20 mouse cellular contexts compared by ENCODE assay signal in the genomic region with DNA sequence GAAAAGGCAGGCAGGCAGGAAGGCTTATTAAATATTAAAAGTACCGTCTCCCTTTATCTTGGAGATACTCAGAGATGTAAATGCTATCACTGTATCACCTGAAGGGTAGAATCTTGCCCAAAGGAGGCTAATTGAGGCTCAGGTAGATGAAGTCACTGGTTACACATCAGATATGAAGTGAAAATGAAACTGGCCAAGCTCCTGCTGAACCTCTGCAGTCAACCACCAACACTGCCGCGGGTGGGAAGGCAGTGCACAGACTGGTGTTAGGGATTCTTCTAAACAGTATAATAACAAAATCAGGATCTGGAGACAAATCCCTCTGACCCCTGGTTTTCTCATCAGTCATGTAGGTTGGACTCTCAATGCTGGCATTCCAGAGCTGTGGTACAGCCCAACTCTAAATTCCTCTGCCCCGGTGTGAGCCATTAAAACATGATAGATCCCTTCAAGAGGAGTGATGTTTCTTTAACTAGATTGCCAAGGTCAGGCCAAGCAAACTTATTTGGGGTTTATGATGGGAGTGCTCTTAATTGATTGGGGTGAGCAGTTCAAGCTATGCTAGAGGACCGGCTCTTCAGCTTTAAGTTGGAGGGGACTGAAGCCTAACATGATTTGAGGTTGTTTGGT.
DNase-seq lines count a peak whose midpoint lies in the region; ATAC-seq and TF ChIP-seq lines count a peak whose summit lies in the region.
"Had no signal": no experiment of that assay in that cellular context is flagged by ENCODE, and none has a peak within 500 bp of the region (broad histone marks: within the 10 kb centered on the region; RNA-seq: fewer than 3 reads in every experiment).

No protein-coding gene starts in this region.

- WGBS in kidney, adult 2 months = 40% methylated on average over 5 of the region's 5 CpGs
- 43% methylated on average over 5 of the region's 5 CpGs for WGBS in kidney, embryonic 14.5 days
- 17% methylated on average over 5 of the region's 5 CpGs for WGBS in small intestine, adult 2 months

- no peaks in the 10 kb centered on the region for H3K27me3 ChIP-seq in kidney, adult 2 months (replicated peaks; ENCODE audit: control insufficient read depth, insufficient read depth, low read length)
- H3K27me3 ChIP-seq in kidney, embryonic 14.5 days (ENCODE audit: control insufficient read depth, insufficient read depth, low read length) = no peaks in the 10 kb centered on the region
- H3K27me3 ChIP-seq in small intestine, adult 2 months (ENCODE audit: control insufficient read depth, insufficient read depth, low read length) = no peaks in the 10 kb centered on the region
- H3K27me3 ChIP-seq: embryonic facial prominence, embryonic 13.5 days; hindbrain, embryonic 12.5 days had no signal

- peaks cover 27% of the 10 kb centered on the region for H3K4me1 ChIP-seq in kidney, adult 2 months (ENCODE audit: control insufficient read depth, insufficient read depth, low read length)
- no peaks in the 10 kb centered on the region for H3K4me1 ChIP-seq in kidney, embryonic 14.5 days (ENCODE audit: control insufficient read depth, insufficient read depth, low read length)
- peaks cover 28% of the 10 kb centered on the region; the same call in 1 of the 2 replicates for H3K4me1 ChIP-seq in small intestine, adult 2 months (ENCODE audit: control insufficient read depth, insufficient read depth, insufficient read length, low read length)
- H3K4me1 ChIP-seq: embryonic facial prominence, embryonic 13.5 days; hindbrain, embryonic 12.5 days had no signal

- no peaks in the 10 kb centered on the region for H3K9me3 ChIP-seq in kidney, embryonic 14.5 days (ENCODE audit: control insufficient read depth, low read length)
- H3K9me3 ChIP-seq: embryonic facial prominence, embryonic 13.5 days; hindbrain, embryonic 12.5 days had no signal

- no peak overlapping the region for H3K4me2 ChIP-seq in kidney, embryonic 14.5 days (replicated peaks; ENCODE audit: low read depth, low read length)
- H3K4me2 ChIP-seq: embryonic facial prominence, embryonic 13.5 days; heart, embryonic 11.5 days; hindbrain, embryonic 12.5 days had no signal

- TF ChIP-seq POLR2A in kidney, adult 2 months (IDR thresholded peaks at IDR 0.05; ENCODE audit: low read depth, low read length) = no peak
- TF ChIP-seq POLR2A in small intestine, adult 2 months (IDR thresholded peaks at IDR 0.05; ENCODE audit: low read depth, low read length) = no peak

- peak; percentile 26 for DNase-seq in kidney, adult 2 months
- peak; percentile 8 for DNase-seq in CD4-positive, CD25-positive, alpha-beta regulatory T cell, adult 2 months (ENCODE audit: low read depth, low spot score)
- DNase-seq in R1 (ENCODE audit: low read depth, low spot score) = peak; percentile 41
- no peak for DNase-seq in cerebellum, adult 11-12 months
- DNase-seq: cerebellum, adult 2 months; cerebellum, postnatal 36 days; heart, postnatal 10 days; kidney, adult 11 months; kidney, postnatal 25 days; left cerebral cortex, postnatal 4 days; liver; lung, postnatal 10 days; right cerebral cortex, adult 18-20 months had no signal

- no peaks in the 10 kb centered on the region for H3K36me3 ChIP-seq in kidney, adult 2 months (ENCODE audit: control insufficient read depth, insufficient read depth, low read length)
- no peaks in the 10 kb centered on the region for H3K36me3 ChIP-seq in kidney, embryonic 14.5 days (ENCODE audit: control insufficient read depth, insufficient read depth, low read length)
- H3K36me3 ChIP-seq in small intestine, adult 2 months (ENCODE audit: control insufficient read depth, insufficient read depth, low read length) = no peaks in the 10 kb centered on the region
- H3K36me3 ChIP-seq: embryonic facial prominence, embryonic 13.5 days; hindbrain, embryonic 12.5 days had no signal

- H3K9ac ChIP-seq in kidney, embryonic 14.5 days (ENCODE audit: low read depth, low read length) = no peak overlapping the region
- H3K9ac ChIP-seq: embryonic facial prominence, embryonic 13.5 days; hindbrain, embryonic 12.5 days had no signal

- no peak for ATAC-seq in kidney, embryonic 14.5 days (ENCODE audit: low FRiP score, low TSS enrichment)
- no peak for ATAC-seq in megakaryocyte, adult 5-6 weeks (ENCODE audit: poor library complexity, severe bottlenecking)
- ATAC-seq: forebrain, embryonic 16.5 days had no signal

- TF ChIP-seq CTCF in kidney, adult 2 months (conservative IDR thresholded peaks at IDR 0.05; ENCODE audit: insufficient read depth, insufficient read length, low read depth, low read length) = no peak
- TF ChIP-seq CTCF in small intestine, adult 2 months (IDR thresholded peaks at IDR 0.05; ENCODE audit: extremely low read depth, insufficient read length, insufficient replicate concordance, low read depth, low read length) = no peak

- no peak overlapping the region for H3K27ac ChIP-seq in kidney, adult 2 months (ENCODE audit: insufficient read depth, low read depth, low read length)
- H3K27ac ChIP-seq in kidney, embryonic 14.5 days (ENCODE audit: low read depth, low read length) = no peak overlapping the region
- peak overlapping the region; percentile 20; the same call in 1 of the 2 replicates for H3K27ac ChIP-seq in small intestine, adult 2 months (ENCODE audit: insufficient read depth, low read depth, low read length)
- H3K27ac ChIP-seq: embryonic facial prominence, embryonic 13.5 days; hindbrain, embryonic 12.5 days had no signal

- H3K4me3 ChIP-seq in kidney, adult 2 months (ENCODE audit: insufficient read depth, low read depth, low read length) = no peak overlapping the region
- H3K4me3 ChIP-seq in kidney, embryonic 14.5 days (ENCODE audit: low read length) = no peak overlapping the region
- H3K4me3 ChIP-seq in small intestine, adult 2 months (ENCODE audit: low read depth, low read length) = no peak overlapping the region
- H3K4me3 ChIP-seq: embryonic facial prominence, embryonic 13.5 days; hindbrain, embryonic 12.5 days had no signal
